Mouse (Mus musculus) kidney, adult 8-10 months (tissue): ENCODE results near the gene Morn1.
A peak's percentile ranks its signal among the peaks of the same experiment; 100 is the strongest.
"Not testable (repeated sequence)": the region's sequence is repeated elsewhere in the genome, so short reads cannot be mapped to it uniquely, and the experiment has no call there.

Experiments used
- DNase-seq, 2 experiments: peaks; one replicate each; pipeline ENCODE4 v3.0.0; 2022

The Morn1 gene

GRCm38 (mm10) chr4:155086108-155087024 is at the start of gene Morn1, which contains the start of gene Rer1:
Gene Morn1, plus strand, starts transcription at chr4:155086577.
Gene Rer1, minus strand, starts transcription at chr4:155086382.
- DNase-seq, result peak; percentile 100

GRCm38 (mm10) chr4:155040197-155040596 is 46.2 kb upstream of the Morn1 start:
- DNase-seq, result no peak

GRCm38 (mm10) chr4:155040696-155041095 is 45.7 kb upstream of the Morn1 start:
- DNase-seq, result no peak

GRCm38 (mm10) chr4:155042606-155043288 is 43.6 kb upstream of the Morn1 start:
- DNase-seq, result no peak

- no peak for DNase-seq
Observed at GRCm38 (mm10) chr4:155043289-155043625, 43.1 kb upstream of the Morn1 start.

- no peak for DNase-seq
Observed at GRCm38 (mm10) chr4:155046636-155047035, 39.7 kb upstream of the Morn1 start.

GRCm38 (mm10) chr4:155050116-155050515 is 36.3 kb upstream of the Morn1 start:
- no peak for DNase-seq

GRCm38 (mm10) chr4:155056724-155057123 is 29.7 kb upstream of the Morn1 start, which contains the start of gene Plch2:
Gene Plch2, minus strand, starts transcription at chr4:155056784.
- DNase-seq, result no peak

- DNase-seq, result no peak
Observed at GRCm38 (mm10) chr4:155058325-155058724, 28.1 kb upstream of the Morn1 start.

GRCm38 (mm10) chr4:155063895-155064294 is 22.5 kb upstream of the Morn1 start:
- no peak for DNase-seq

- DNase-seq, result no peak
Observed at GRCm38 (mm10) chr4:155064474-155064873, 21.9 kb upstream of the Morn1 start.

- peak; percentile 86 to 95 for DNase-seq
Observed at GRCm38 (mm10) chr4:155065970-155066833, 20.2 kb upstream of the Morn1 start.

GRCm38 (mm10) chr4:155066834-155067522 is 19.4 kb upstream of the Morn1 start, which contains the start of gene Pex10:
Gene Pex10, plus strand, starts transcription at chr4:155067016.
- DNase-seq, result peak; percentile 96 to 97

- no peak for DNase-seq
Observed at GRCm38 (mm10) chr4:155068357-155068972, 17.9 kb upstream of the Morn1 start.

GRCm38 (mm10) chr4:155069191-155069590 is 17.2 kb upstream of the Morn1 start:
- DNase-seq, result peak in 1 of 2 experiments; percentile 39

- DNase-seq, result no peak
Observed at GRCm38 (mm10) chr4:155070199-155070598, 16.2 kb upstream of the Morn1 start.

GRCm38 (mm10) chr4:155070921-155071320 is 15.5 kb upstream of the Morn1 start:
- DNase-seq, result peak; percentile 78 to 81

- no peak for DNase-seq
Observed at GRCm38 (mm10) chr4:155074418-155074817, 12.0 kb upstream of the Morn1 start.

- DNase-seq, result no peak
Observed at GRCm38 (mm10) chr4:155075137-155075536, 11.2 kb upstream of the Morn1 start.

GRCm38 (mm10) chr4:155075813-155076212 is 10.6 kb upstream of the Morn1 start:
- peak in 1 of 2 experiments; percentile 42 for DNase-seq

GRCm38 (mm10) chr4:155076677-155077076 is 9.7 kb upstream of the Morn1 start:
- no peak for DNase-seq

- DNase-seq, result not testable (repeated sequence)
Observed at GRCm38 (mm10) chr4:155078808-155079207, 7.6 kb upstream of the Morn1 start.
